Mouse (Mus musculus) stomach, embryonic 14.5 days (tissue): ENCODE measurements at regions not wholly inside any gene's neighbourhood (a gene's known extent, or its start where the extent isn't known, plus 50 kb on each side); places are given as distances from the start of the nearest gene placed in this dataset.

Experiments
- ATAC-seq: fragments of 200-750 bp; cut with Nextera tagmentation; 2 replicates; pipeline ENCODE4 v1.8.0; 2017; ENCODE audit warnings: low read depth, moderate TSS enrichment; ENCODE audit not compliant: insufficient number of reproducible peaks, insufficient read depth, low FRiP score
- H3K27ac ChIP-seq: fragments of 300-500 bp; sonication (generic); 2 replicates; pipeline ENCODE4 v1.5.1; 2014; ENCODE audit warnings: mild to moderate bottlenecking, low read length, moderate library complexity, mixed read lengths
- H3K27me3 ChIP-seq: fragments of 300-500 bp; sonication (generic); 2 replicates; pipeline ENCODE4 v1.6.1; 2014; ENCODE audit warnings: low read length, control low read depth, mixed read lengths; ENCODE audit not compliant: control insufficient read depth, insufficient read depth
- H3K36me3 ChIP-seq: fragments of 300-500 bp; sonication (generic); 2 replicates; pipeline ENCODE4 v1.6.1; 2014; ENCODE audit warnings: mild to moderate bottlenecking, control low read depth, low read length, moderate library complexity, mixed read lengths; ENCODE audit not compliant: control insufficient read depth, insufficient read depth
- H3K4me1 ChIP-seq: fragments of 300-500 bp; sonication (generic); 2 replicates; pipeline ENCODE4 v1.6.1; 2014; ENCODE audit warnings: low read length, control low read depth, mixed read lengths; ENCODE audit not compliant: control insufficient read depth, insufficient read depth
- H3K4me2 ChIP-seq: fragments of 300-500 bp; sonication (generic); replicated peaks from 2 replicates; pipeline ENCODE4 v1.6.1; 2014; ENCODE audit warnings: low read depth, low read length, control low read depth
- H3K4me3 ChIP-seq: fragments of 300-500 bp; sonication (generic); 2 replicates; pipeline ENCODE4 v1.5.1; 2014; ENCODE audit warnings: low read depth, low read length, control low read depth
- H3K9ac ChIP-seq: fragments of 300-500 bp; sonication (generic); replicated peaks from 2 replicates; pipeline ENCODE4 v1.6.1; 2014; ENCODE audit warnings: low read depth, mild to moderate bottlenecking, control low read depth, low read length, moderate library complexity, mixed read lengths
- H3K9me3 ChIP-seq: fragments of 300-500 bp; sonication (generic); 2 replicates; pipeline ENCODE4 v1.6.1; 2016; ENCODE audit warnings: low read depth, low read length, control low read depth; ENCODE audit not compliant: control insufficient read depth
- WGBS: fragments of 180-500 bp; shearing (Covaris S2); extraction: QIAGEN DNeasy Blood & Tissue Kit; methylation state at CpG from one replicate; pipeline ENCODE4 v1.1.7; 2014; 5-methylcytosine and 5-hydroxymethylcytosine counted together

- H3K9me3 ChIP-seq, result no peaks in the 10 kb centered on the region
- H3K4me1 ChIP-seq, result no peaks in the 10 kb centered on the region
- no peak for ATAC-seq
- H3K4me3 ChIP-seq, result no peak overlapping the region
- H3K36me3 ChIP-seq, result no peaks in the 10 kb centered on the region
- no peak overlapping the region for H3K4me2 ChIP-seq
- no peak overlapping the region for H3K9ac ChIP-seq
- H3K27me3 ChIP-seq, result no peaks in the 10 kb centered on the region
- H3K27ac ChIP-seq, result no peak overlapping the region
Measured at GRCm38 (mm10) chr1:32887728-32888127, 340.6 kb upstream of the Gm5415 start.

- H3K4me2 ChIP-seq, result no peak overlapping the region
- H3K27me3 ChIP-seq, result no peaks in the 10 kb centered on the region
- H3K36me3 ChIP-seq, result no peaks in the 10 kb centered on the region
- no peak overlapping the region for H3K27ac ChIP-seq
- no peak overlapping the region for H3K9ac ChIP-seq
- 70% methylated on average over 8 of the region's 8 CpGs for WGBS
- H3K4me1 ChIP-seq, result no peaks in the 10 kb centered on the region
- no peak overlapping the region for H3K4me3 ChIP-seq
- no peak for ATAC-seq
- H3K9me3 ChIP-seq, result no peaks in the 10 kb centered on the region
Measured at GRCm38 (mm10) chr1:32872920-32873319, 325.8 kb upstream of the Gm5415 start.

- no peak overlapping the region for H3K4me3 ChIP-seq
- no peaks in the 10 kb centered on the region for H3K9me3 ChIP-seq
- 88% methylated on average over 1 of the region's 1 CpGs for WGBS
- no peak overlapping the region for H3K27ac ChIP-seq
- H3K4me2 ChIP-seq, result no peak overlapping the region
- H3K9ac ChIP-seq, result no peak overlapping the region
- H3K4me1 ChIP-seq, result no peaks in the 10 kb centered on the region
- no peak for ATAC-seq
- no peaks in the 10 kb centered on the region for H3K36me3 ChIP-seq
- no peaks in the 10 kb centered on the region for H3K27me3 ChIP-seq
Measured at GRCm38 (mm10) chr1:32866111-32866510, 319.0 kb upstream of the Gm5415 start.

- H3K9ac ChIP-seq, result no peak overlapping the region
- ATAC-seq, result no peak
- no peaks in the 10 kb centered on the region for H3K27me3 ChIP-seq
- no peaks in the 10 kb centered on the region for H3K9me3 ChIP-seq
- no peak overlapping the region for H3K4me2 ChIP-seq
- H3K27ac ChIP-seq, result no peak overlapping the region
- H3K4me3 ChIP-seq, result no peak overlapping the region
- no peaks in the 10 kb centered on the region for H3K36me3 ChIP-seq
- H3K4me1 ChIP-seq, result no peaks in the 10 kb centered on the region
- WGBS, result 83% methylated on average over 1 of the region's 1 CpGs
Measured at GRCm38 (mm10) chr1:32858040-32858439, 310.9 kb upstream of the Gm5415 start.
